ENCODE assay signal across 8 mouse cellular contexts in genomic region chr13:65240509-65241098, GRCm38 (mm10). TPM values are rescaled to one million over a fixed set of nuclear protein-coding genes. Genes with fewer than 3 reads are reported as not detected.
DNase-seq lines count a peak whose midpoint lies in the region; ATAC-seq lines count a peak whose summit lies in the region.

No protein-coding gene starts in this region.

- peaks cover 7% of the 10 kb centered on the region; the same call in 1 of the 2 replicates for H3K9me3 ChIP-seq in hindbrain, embryonic 16.5 days (ENCODE audit: control insufficient read depth, low read length)

- peak overlapping the region; percentile 78 for H3K9ac ChIP-seq in hindbrain, embryonic 16.5 days (ENCODE audit: low read depth, low read length)

- no peaks in the 10 kb centered on the region for H3K27me3 ChIP-seq in hindbrain, embryonic 16.5 days (replicated peaks; ENCODE audit: control insufficient read depth, insufficient read depth, low read length)

- peaks cover 9% of the 10 kb centered on the region for H3K4me1 ChIP-seq in hindbrain, embryonic 16.5 days (ENCODE audit: control insufficient read depth, insufficient read depth, low read depth, low read length)

- H3K27ac ChIP-seq in hindbrain, embryonic 16.5 days (ENCODE audit: low read depth, low read length): peak overlapping the region; percentile 95
- peak overlapping the region; percentile 73 for H3K27ac ChIP-seq in macrophage

- DNase-seq in R1 (ENCODE audit: low read depth, low spot score): peak; percentile 99
- peak; percentile 98 to 99 for DNase-seq in cerebellum, postnatal 14 days
- DNase-seq in frontal cortex, postnatal 36 days (ENCODE audit: low spot score in 2 of 2): peak; percentile 98 to 99
- DNase-seq in left cerebral cortex, adult 18-20 months (ENCODE audit: low spot score in 2 of 2): peak; percentile 98
- DNase-seq in right cerebral cortex, adult 18-20 months: peak; percentile 99
- peak; percentile 83 for DNase-seq in urinary bladder, postnatal 10 days (ENCODE audit: low spot score)

- peaks cover 35% of the 10 kb centered on the region for H3K79me2 ChIP-seq in macrophage (ENCODE audit: inconsistent target)

- peak overlapping the region; percentile 100 for H3K4me2 ChIP-seq in hindbrain, embryonic 16.5 days (ENCODE audit: low read length)

- WGBS in hindbrain, embryonic 16.5 days: 1% methylated on average over 28 of the region's 28 CpGs
- 2% methylated on average over 28 of the region's 28 CpGs for WGBS in macrophage (ENCODE audit: missing documents)

- peak; percentile 98 for ATAC-seq in hindbrain, embryonic 16.5 days

- peak overlapping the region; percentile 71 for H3K4me3 ChIP-seq in hindbrain, embryonic 16.5 days (ENCODE audit: low read length)
- H3K4me3 ChIP-seq in macrophage (ENCODE audit: inconsistent target): peak overlapping the region; percentile 90

- H3K36me3 ChIP-seq in hindbrain, embryonic 16.5 days (ENCODE audit: control insufficient read depth, insufficient read depth, low read length): no peaks in the 10 kb centered on the region
- no peaks in the 10 kb centered on the region for H3K36me3 ChIP-seq in macrophage (ENCODE audit: inconsistent target)

RNA-seq across cellular contexts. Expression of gene Gm10775, which starts 18.7 kb away (rescaled TPM):
- 0.43 and 0.74 TPM in 2 replicates for polyA plus RNA-seq in hindbrain, embryonic 16.5 days (2015; fragmentation: Nextera tagmentation; extraction: Ambion mirVana)
- under 1 TPM; 0.28 to 0.42 TPM for total RNA-seq in left cerebral cortex, adult 18-20 months (2021)
- total RNA-seq in macrophage (2018; cell fraction: chromatin; rRNA removed): not detected
- not detected for total RNA-seq in macrophage (2018; cell fraction: cytosol; rRNA removed)
- not detected for total RNA-seq in macrophage (2018; cell fraction: nucleus; rRNA removed)
- polyA plus RNA-seq in macrophage (2018): not detected in 3 replicates

RNA-seq across cellular contexts. Expression of gene Nlrp4f, which starts 34.8 kb away (rescaled TPM):
- polyA plus RNA-seq in hindbrain, embryonic 16.5 days (2015; fragmentation: Nextera tagmentation; extraction: Ambion mirVana): not detected in 2 replicates
- total RNA-seq in left cerebral cortex, adult 18-20 months (2021): not detected
- total RNA-seq in macrophage (2018; cell fraction: chromatin; rRNA removed): not detected
- under 1 TPM in 1 of 26 experiments, not detected in 25; 0.23 TPM for total RNA-seq in macrophage (2018; cell fraction: cytosol; rRNA removed)
- total RNA-seq in macrophage (2018; cell fraction: nucleus; rRNA removed): under 1 TPM in 1 of 26 experiments, not detected in 25; 0.43 TPM
- polyA plus RNA-seq in macrophage (2018): 0.03 TPM in 1 of 3 replicates, not detected in the others

RNA-seq across cellular contexts. Expression of gene Zfp369, which starts 38.0 kb away (rescaled TPM):
- polyA plus RNA-seq in hindbrain, embryonic 16.5 days (2015; fragmentation: Nextera tagmentation; extraction: Ambion mirVana): 13.2 and 14.0 TPM in 2 replicates
- 10 to 100 TPM; 59.7 to 67.9 TPM for total RNA-seq in left cerebral cortex, adult 18-20 months (2021)
- 100 to 1,000 TPM in 5 of 26 experiments, 10 to 100 TPM in 21; 11.2 to 124 (median 76.6) TPM for total RNA-seq in macrophage (2018; cell fraction: chromatin; rRNA removed)
- 10 to 100 TPM; 12.0 to 38.1 (median 24.3) TPM for total RNA-seq in macrophage (2018; cell fraction: cytosol; rRNA removed)
- 100 to 1,000 TPM in 2 of 26 experiments, 10 to 100 TPM in 24; 10.5 to 107 (median 51.3) TPM for total RNA-seq in macrophage (2018; cell fraction: nucleus; rRNA removed)
- polyA plus RNA-seq in macrophage (2018): 8.6 to 15.6 TPM (median 14.0 TPM) in 3 replicates

Comparison
In these comparisons a context has a peak if more than half of its experiments do, and no peak if none do; other contexts are left out.
1. Peak in every context shown above with its lines: DNase-seq, ATAC-seq, H3K4me3 ChIP-seq and H3K27ac ChIP-seq.